8 mouse cellular contexts compared by ENCODE assay signal in the genomic region with DNA sequence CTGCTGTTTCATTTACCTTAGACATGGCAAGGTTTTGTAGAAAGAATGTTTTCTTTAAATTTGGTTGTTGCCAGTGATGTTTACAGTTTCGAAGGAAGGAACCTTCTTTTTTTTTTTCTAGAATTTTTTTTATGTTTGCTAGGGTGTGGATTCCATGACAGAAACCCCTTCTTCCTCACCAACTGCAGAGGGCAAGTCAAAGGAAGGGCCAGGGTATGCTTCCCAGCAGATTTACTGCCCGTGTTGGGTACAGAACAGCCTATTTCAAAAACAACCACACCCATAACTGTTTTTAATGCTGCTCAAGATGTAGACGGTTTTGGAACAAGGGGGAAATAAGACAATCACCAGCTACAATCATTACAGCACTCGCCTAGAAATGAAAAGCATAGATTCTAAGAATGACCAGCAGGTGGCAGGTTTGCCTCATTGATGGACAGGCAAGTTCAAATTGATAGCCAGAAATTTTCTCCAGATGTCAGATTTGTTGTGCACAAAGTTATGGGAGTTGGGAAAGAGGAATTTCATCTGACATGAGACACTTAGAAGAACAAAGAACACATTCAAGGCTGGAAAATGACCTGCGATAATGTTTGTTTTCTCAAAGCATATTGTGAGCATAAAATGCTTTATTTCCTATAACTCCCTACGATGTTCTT.
DNase-seq lines count a peak whose midpoint lies in the region; ATAC-seq and TF ChIP-seq lines count a peak whose summit lies in the region.

No protein-coding gene starts in this region.

- DNase-seq in cerebellum, adult 11-12 months = no peak
- peak; percentile 3 to 6 for DNase-seq in urinary bladder, postnatal 36 days (ENCODE audit: low spot score in 2 of 2)
- no peak for DNase-seq in urinary bladder, postnatal 10 days (ENCODE audit: low spot score)
- DNase-seq in forebrain, embryonic 11.5 days (ENCODE audit: low spot score) = peak; percentile 60
- DNase-seq in layer of hippocampus, adult 2 months (ENCODE audit: low spot score in 2 of 2) = peak; percentile 51 to 70
- peak; percentile 35 for DNase-seq in telencephalon, adult 2 months (ENCODE audit: low read depth, low spot score)

- H3K9me3 ChIP-seq in forebrain, embryonic 11.5 days (ENCODE audit: control insufficient read depth, low read length) = no peaks in the 10 kb centered on the region

- ATAC-seq in cerebellum, adult (ENCODE audit: insufficient number of reproducible peaks, low FRiP score, low TSS enrichment) = peak; percentile 49; the same call in 1 of the 2 replicates
- peak; percentile 64; the same call in 1 of the 2 replicates for ATAC-seq in forebrain, embryonic 11.5 days (replicated peaks; ENCODE audit: low FRiP score)
- peak; percentile 87 for ATAC-seq in megakaryocyte-erythroid progenitor cell, adult 5-6 weeks (replicated peaks; ENCODE audit: low FRiP score, low TSS enrichment, poor library complexity, severe bottlenecking)

- H3K36me3 ChIP-seq in forebrain, embryonic 11.5 days (ENCODE audit: control insufficient read depth, insufficient read depth, low read length) = no peaks in the 10 kb centered on the region

- H3K27ac ChIP-seq in forebrain, embryonic 11.5 days (ENCODE audit: low read depth, low read length) = no peak overlapping the region
- H3K27ac ChIP-seq in layer of hippocampus, adult 2 months = no peak overlapping the region

- H3K4me3 ChIP-seq in forebrain, embryonic 11.5 days (ENCODE audit: low read depth, low read length) = no peak overlapping the region
- H3K4me3 ChIP-seq in layer of hippocampus, adult 2 months = no peak overlapping the region

- H3K4me1 ChIP-seq in forebrain, embryonic 11.5 days (replicated peaks; ENCODE audit: control insufficient read depth, insufficient read depth, low read length) = no peaks in the 10 kb centered on the region

- H3K9ac ChIP-seq in forebrain, embryonic 11.5 days (ENCODE audit: low read length) = no peak overlapping the region

- H3K27me3 ChIP-seq in forebrain, embryonic 11.5 days (ENCODE audit: control insufficient read depth, insufficient read depth, low read length) = no peaks in the 10 kb centered on the region

- WGBS in forebrain, embryonic 11.5 days = 32% methylated on average over 6 of the region's 6 CpGs

- TF ChIP-seq CTCF in layer of hippocampus, adult 2 months (conservative IDR thresholded peaks at IDR 0.05) = peak; percentile 90

- H3K4me2 ChIP-seq in forebrain, embryonic 11.5 days (ENCODE audit: low read depth, low read length, severe bottlenecking) = no peak overlapping the region

Comparison
In these comparisons a context has a peak if more than half of its experiments do, and no peak if none do; other contexts are left out.
1. DNase-seq: peak in urinary bladder, postnatal 36 days (2 of 2), forebrain, embryonic 11.5 days (single experiment), layer of hippocampus, adult 2 months (2 of 2) and telencephalon, adult 2 months (single experiment); none in cerebellum, adult 11-12 months (single experiment) and urinary bladder, postnatal 10 days (single experiment).
2. Peak in every context shown above with its lines, with median percentiles within 50 percentile points of each other: ATAC-seq.